8 mouse cellular contexts compared by ENCODE assay signal in genomic region chr6:128285792-128286430, GRCm38 (mm10). TPM values are rescaled to one million over a fixed set of nuclear protein-coding genes. Genes with fewer than 3 reads are reported as not detected.
DNase-seq lines count a peak whose midpoint lies in the region; ATAC-seq and TF ChIP-seq lines count a peak whose summit lies in the region.

No protein-coding gene starts in this region.

- no peak for TF ChIP-seq EP300 in heart, postnatal 0 days (IDR thresholded peaks at IDR 0.05; ENCODE audit: low read depth)

- H3K4me2 ChIP-seq in embryonic facial prominence, embryonic 12.5 days (replicated peaks): peak overlapping the region; percentile 52
- peak overlapping the region; percentile 56 for H3K4me2 ChIP-seq in heart, postnatal 0 days (ENCODE audit: low read depth, low read length)

- TF ChIP-seq CTCF in heart, postnatal 0 days (IDR thresholded peaks at IDR 0.05; ENCODE audit: low read depth): no peak

- peak overlapping the region; percentile 16; the same call in 1 of the 2 replicates for H3K4me3 ChIP-seq in embryonic facial prominence, embryonic 12.5 days
- peak overlapping the region; percentile 34 for H3K4me3 ChIP-seq in heart, postnatal 0 days (ENCODE audit: low read depth, low read length)

- peak; percentile 80 for DNase-seq in adrenal gland, adult 2 months
- DNase-seq in heart, postnatal 0 days (ENCODE audit: low spot score): peak; percentile 63
- peak; percentile 68 to 79 for DNase-seq in kidney, postnatal 25 days
- DNase-seq in lung, postnatal 25 days (ENCODE audit: low spot score): peak; percentile 85
- DNase-seq in right cerebral cortex, postnatal 10 days (ENCODE audit: low spot score in 2 of 2): peak; percentile 38 to 44
- DNase-seq in B cell, adult 2 months: no peak
- no peak for DNase-seq in gastrocnemius, postnatal 25 days

- 10% methylated on average over 16 of the region's 16 CpGs for WGBS in embryonic facial prominence, embryonic 12.5 days
- 5% methylated on average over 16 of the region's 16 CpGs for WGBS in heart, postnatal 0 days

- peak overlapping the region; percentile 39; the same call in 1 of the 2 replicates for H3K9ac ChIP-seq in embryonic facial prominence, embryonic 12.5 days
- H3K9ac ChIP-seq in heart, postnatal 0 days (replicated peaks; ENCODE audit: low read depth, low read length): no peak overlapping the region

- H3K36me3 ChIP-seq in embryonic facial prominence, embryonic 12.5 days: no peaks in the 10 kb centered on the region
- no peaks in the 10 kb centered on the region for H3K36me3 ChIP-seq in heart, postnatal 0 days (replicated peaks; ENCODE audit: control insufficient read depth, insufficient read depth, low read length)

- 0 out of 2 replicates have a peak overlapping the region, but pooled peaks have one; percentile 2 for H3K27ac ChIP-seq in embryonic facial prominence, embryonic 12.5 days
- H3K27ac ChIP-seq in heart, postnatal 0 days (ENCODE audit: low read depth): no peak overlapping the region

- ATAC-seq in embryonic facial prominence, embryonic 12.5 days (ENCODE audit: insufficient number of reproducible peaks, insufficient read depth, low FRiP score, low TSS enrichment): peak; percentile 61
- peak; percentile 75 for ATAC-seq in heart, postnatal 0 days (ENCODE audit: insufficient read depth, low read depth)

- H3K27me3 ChIP-seq in embryonic facial prominence, embryonic 12.5 days: no peaks in the 10 kb centered on the region
- H3K27me3 ChIP-seq in heart, postnatal 0 days (ENCODE audit: control insufficient read depth, insufficient read depth, low read length): no peaks in the 10 kb centered on the region

- no peaks in the 10 kb centered on the region for H3K9me3 ChIP-seq in embryonic facial prominence, embryonic 12.5 days
- no peaks in the 10 kb centered on the region for H3K9me3 ChIP-seq in heart, postnatal 0 days (replicated peaks; ENCODE audit: control insufficient read depth, low read length)

- peaks cover 12% of the 10 kb centered on the region for H3K4me1 ChIP-seq in embryonic facial prominence, embryonic 12.5 days
- H3K4me1 ChIP-seq in heart, postnatal 0 days (ENCODE audit: control insufficient read depth, insufficient read depth): peaks cover 8% of the 10 kb centered on the region; the same call in 1 of the 2 replicates

RNA-seq across cellular contexts. Expression of gene Tead4, which starts 14.7 kb away (rescaled TPM):
- 1 to 10 TPM; 2.7 to 2.9 TPM for total RNA-seq in adrenal gland, adult 2 months (2021)
- 2.9 and 3.6 TPM in 2 replicates for polyA plus RNA-seq in adrenal gland, adult 2 months (2012; rRNA removed)
- polyA plus RNA-seq in embryonic facial prominence, embryonic 12.5 days (2016; fragmentation: Nextera tagmentation; extraction: Ambion mirVana): 2.4 and 3.6 TPM in 2 replicates
- total RNA-seq in heart, postnatal 0 days (2014; rRNA removed; ENCODE audit: low replicate concordance): 3.2 and 4.2 TPM in 2 replicates
- 1.3 and 1.5 TPM in 2 replicates for polyA plus RNA-seq in heart, postnatal 0 days (2015; fragmentation: Nextera tagmentation; extraction: Ambion mirVana)
- total RNA-seq in gastrocnemius, postnatal 25 days (2021): 1 to 10 TPM; 5.9 to 8.6 TPM

Comparison
In these comparisons a context has a peak if more than half of its experiments do, and no peak if none do; other contexts are left out.
1. DNase-seq: peak in adrenal gland, adult 2 months (single experiment), heart, postnatal 0 days (single experiment), kidney, postnatal 25 days (2 of 2), lung, postnatal 25 days (single experiment) and right cerebral cortex, postnatal 10 days (2 of 2); none in B cell, adult 2 months (0 of 2) and gastrocnemius, postnatal 25 days (single experiment).